Mouse (Mus musculus): ENCODE measurements around the gene Cks2.

DNA sequence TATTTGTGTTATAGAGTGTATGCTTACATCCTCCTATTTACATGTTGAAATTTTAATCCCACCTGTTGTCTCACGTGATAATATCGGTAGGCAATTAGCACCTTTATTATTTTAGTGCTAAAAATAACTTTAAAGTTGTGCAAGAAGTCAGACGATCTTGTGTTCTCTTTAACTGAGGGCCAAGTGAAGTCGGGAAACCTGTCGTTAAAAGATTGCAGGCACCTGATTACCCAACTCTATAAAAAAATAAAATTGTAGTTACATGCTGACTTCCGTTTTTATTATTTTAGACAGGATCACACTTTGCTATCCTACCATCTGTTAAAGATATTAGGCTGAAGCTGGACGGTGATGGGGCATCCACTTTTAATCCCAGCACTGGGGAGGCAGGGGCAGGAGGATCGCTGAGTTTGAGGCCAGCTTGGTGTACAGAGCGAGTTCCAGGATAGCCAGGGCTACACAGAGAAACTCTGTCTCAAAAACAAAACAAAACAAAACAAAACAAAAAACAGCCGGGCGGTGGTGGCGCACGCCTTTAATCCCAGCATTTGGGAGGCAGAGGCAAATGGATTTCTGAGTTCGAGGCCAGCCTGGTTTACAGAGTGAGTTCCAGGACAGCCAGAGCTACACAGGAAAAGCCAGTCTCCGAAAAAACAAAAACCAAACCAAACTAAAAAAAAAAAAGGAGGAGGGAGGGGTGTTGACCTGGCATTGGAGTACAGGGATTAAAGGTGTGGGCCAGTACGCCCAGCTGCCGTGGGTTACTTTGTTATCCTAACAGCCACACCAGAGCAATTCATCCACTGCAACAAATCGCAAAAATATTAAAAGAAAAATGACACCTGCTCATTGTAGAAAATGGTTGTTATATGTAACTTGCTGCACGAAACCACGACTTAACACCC, 856 bp upstream of the Cks2 start:
- no peak for TF ChIP-seq GATA1 (IDR thresholded peaks at IDR 0.05; ENCODE audit: low read length)
- TF ChIP-seq TAL1 (IDR thresholded peaks at IDR 0.05; ENCODE audit: low read length), result no peak
